25 mouse cellular contexts compared by ENCODE assay signal in the genomic region with DNA sequence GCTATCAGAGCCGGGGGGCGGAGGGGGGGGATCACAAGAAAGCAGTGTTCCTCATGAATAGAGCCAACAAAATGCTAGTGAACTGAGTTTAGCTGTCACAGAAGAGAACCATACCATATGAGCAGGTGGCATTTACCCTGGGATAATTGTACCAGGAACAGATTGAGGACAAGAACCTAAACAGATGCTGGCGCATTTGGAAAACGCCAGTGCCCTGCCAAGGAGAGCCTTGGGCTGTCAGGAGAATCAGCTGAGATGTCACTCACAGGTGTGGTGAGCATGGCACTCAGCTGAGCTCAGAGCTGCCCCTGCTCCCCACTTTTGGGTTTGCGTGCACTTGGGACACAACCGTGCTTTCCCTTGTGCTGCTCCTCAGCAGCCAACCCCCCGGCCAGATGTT. TPM values are rescaled to one million over a fixed set of nuclear protein-coding genes. Genes with fewer than 3 reads are reported as not detected.
DNase-seq lines count a peak whose midpoint lies in the region; ATAC-seq and TF ChIP-seq lines count a peak whose summit lies in the region.
"Had no signal": no experiment of that assay in that cellular context is flagged by ENCODE, and none has a peak within 500 bp of the region (broad histone marks: within the 10 kb centered on the region; RNA-seq: fewer than 3 reads in every experiment).

No protein-coding gene starts in this region.

- H3K36me3 ChIP-seq in forebrain, embryonic 14.5 days (ENCODE audit: control insufficient read depth, insufficient read depth, low read length): peaks cover 3% of the 10 kb centered on the region; the same call in 1 of the 2 replicates
- H3K36me3 ChIP-seq in forebrain, embryonic 12.5 days (replicated peaks): peaks cover 7% of the 10 kb centered on the region
- H3K36me3 ChIP-seq in neural tube, embryonic 15.5 days: peaks cover 13% of the 10 kb centered on the region; the same call in 1 of the 2 replicates
- H3K36me3 ChIP-seq: intestine, embryonic 15.5 days had no signal

- peak; percentile 67 for ATAC-seq in forebrain, embryonic 14.5 days
- no peak for ATAC-seq in forebrain, embryonic 12.5 days (ENCODE audit: low FRiP score)
- ATAC-seq in neural tube, embryonic 15.5 days (ENCODE audit: low FRiP score): no peak
- ATAC-seq: intestine, embryonic 15.5 days; liver, postnatal 0 days; lung, postnatal 0 days; Patski had no signal

- TF ChIP-seq POLR2A in brain, embryonic 14.5 days (IDR thresholded peaks at IDR 0.05; ENCODE audit: borderline replicate concordance, extremely low read depth, insufficient read depth, insufficient read length, poor library complexity, severe bottlenecking): no peak

- no peak overlapping the region for H3K4me3 ChIP-seq in forebrain, embryonic 14.5 days (ENCODE audit: low read depth, low read length)
- no peak overlapping the region for H3K4me3 ChIP-seq in forebrain, embryonic 12.5 days (replicated peaks)
- H3K4me3 ChIP-seq in neural tube, embryonic 15.5 days (replicated peaks): no peak overlapping the region
- H3K4me3 ChIP-seq: embryonic facial prominence, embryonic 15.5 days; heart, adult 2 months; heart, embryonic 13.5 days; intestine, embryonic 15.5 days; limb, embryonic 12.5 days; midbrain, embryonic 12.5 days; neural tube, embryonic 13.5 days had no signal

- DNase-seq in forebrain, embryonic 14.5 days (ENCODE audit: low spot score): peak; percentile 46
- peak; percentile 50 for DNase-seq in left cerebral cortex, postnatal 4 days
- no peak for DNase-seq in left cerebral cortex, adult 18-20 months (ENCODE audit: low spot score in 2 of 2)
- DNase-seq in brain, embryonic 14.5 days (ENCODE audit: low read depth): peak; percentile 67
- DNase-seq in cerebellum, adult 9-11 months: peak; percentile 55
- DNase-seq in Muller cell, postnatal 12 days (ENCODE audit: inconsistent ontology term): no peak
- DNase-seq: adrenal gland, postnatal 36 days; gastrocnemius, postnatal 14 days; heart, adult 2 months; heart, postnatal 14 days; kidney, adult 8-10 months; kidney, postnatal 10 days; liver, postnatal 0 days had no signal

- no peak overlapping the region for H3K4me2 ChIP-seq in forebrain, embryonic 14.5 days (ENCODE audit: low read length)
- no peak overlapping the region for H3K4me2 ChIP-seq in forebrain, embryonic 12.5 days
- H3K4me2 ChIP-seq in neural tube, embryonic 15.5 days: no peak overlapping the region
- H3K4me2 ChIP-seq: embryonic facial prominence, embryonic 15.5 days; heart, embryonic 13.5 days; hindbrain, embryonic 14.5 days; intestine, embryonic 15.5 days; limb, embryonic 12.5 days; liver, embryonic 11.5 days; midbrain, embryonic 12.5 days; neural tube, embryonic 13.5 days had no signal

- H3K9me3 ChIP-seq in forebrain, embryonic 14.5 days (replicated peaks; ENCODE audit: control insufficient read depth, low read length): no peaks in the 10 kb centered on the region
- no peaks in the 10 kb centered on the region for H3K9me3 ChIP-seq in forebrain, embryonic 12.5 days
- H3K9me3 ChIP-seq in neural tube, embryonic 15.5 days (replicated peaks): no peaks in the 10 kb centered on the region
- H3K9me3 ChIP-seq: embryonic facial prominence, embryonic 15.5 days; heart, embryonic 13.5 days; intestine, embryonic 15.5 days; limb, embryonic 12.5 days; midbrain, embryonic 12.5 days; neural tube, embryonic 13.5 days had no signal

- 80% methylated on average over 7 of the region's 7 CpGs for WGBS in forebrain, embryonic 14.5 days
- 92% methylated on average over 7 of the region's 7 CpGs for WGBS in forebrain, embryonic 12.5 days
- 91% methylated on average over 7 of the region's 7 CpGs for WGBS in neural tube, embryonic 15.5 days

- H3K27me3 ChIP-seq in forebrain, embryonic 14.5 days (replicated peaks; ENCODE audit: control insufficient read depth, insufficient read depth, low read length): no peaks in the 10 kb centered on the region
- H3K27me3 ChIP-seq in forebrain, embryonic 12.5 days: no peaks in the 10 kb centered on the region
- H3K27me3 ChIP-seq in neural tube, embryonic 15.5 days (replicated peaks): no peaks in the 10 kb centered on the region
- H3K27me3 ChIP-seq: embryonic facial prominence, embryonic 15.5 days; heart, embryonic 13.5 days; intestine, embryonic 15.5 days; limb, embryonic 12.5 days; midbrain, embryonic 12.5 days; neural tube, embryonic 13.5 days; Patski had no signal

- H3K4me1 ChIP-seq in forebrain, embryonic 14.5 days (ENCODE audit: control insufficient read depth, insufficient read depth, low read length): no peaks in the 10 kb centered on the region
- no peaks in the 10 kb centered on the region for H3K4me1 ChIP-seq in forebrain, embryonic 12.5 days
- no peaks in the 10 kb centered on the region for H3K4me1 ChIP-seq in neural tube, embryonic 15.5 days
- H3K4me1 ChIP-seq: embryonic facial prominence, embryonic 15.5 days; heart, embryonic 13.5 days; intestine, embryonic 15.5 days; limb, embryonic 12.5 days; midbrain, embryonic 12.5 days; neural tube, embryonic 13.5 days had no signal

- intact Hi-C loops in left cerebral cortex, postnatal 4 days (cut with DNase I): no loop called here

- TF ChIP-seq CTCF in brain, embryonic 14.5 days (IDR thresholded peaks at IDR 0.05; ENCODE audit: borderline replicate concordance, extremely low read depth, insufficient read depth, insufficient read length): no peak

- H3K9ac ChIP-seq in forebrain, embryonic 14.5 days (ENCODE audit: low read length): no peak overlapping the region
- no peak overlapping the region for H3K9ac ChIP-seq in forebrain, embryonic 12.5 days
- no peak overlapping the region for H3K9ac ChIP-seq in neural tube, embryonic 15.5 days (replicated peaks)
- H3K9ac ChIP-seq: embryonic facial prominence, embryonic 15.5 days; heart, embryonic 13.5 days; hindbrain, embryonic 14.5 days; intestine, embryonic 15.5 days; limb, embryonic 12.5 days; liver, postnatal 0 days; midbrain, embryonic 12.5 days; neural tube, embryonic 13.5 days had no signal

- no peak overlapping the region for H3K27ac ChIP-seq in forebrain, embryonic 14.5 days (ENCODE audit: low read depth, low read length)
- no peak overlapping the region for H3K27ac ChIP-seq in forebrain, embryonic 12.5 days
- no peak overlapping the region for H3K27ac ChIP-seq in neural tube, embryonic 15.5 days (replicated peaks)
- H3K27ac ChIP-seq: embryonic facial prominence, embryonic 15.5 days; heart, adult 2 months; heart, embryonic 13.5 days; hindbrain, embryonic 14.5 days; intestine, embryonic 15.5 days; limb, embryonic 12.5 days; midbrain, embryonic 12.5 days; neural tube, embryonic 13.5 days had no signal

RNA-seq across cellular contexts. Expression of a gene that starts 41.5 kb away (rescaled TPM):
- 4.6 and 5.5 TPM in 2 replicates for polyA plus RNA-seq in forebrain, embryonic 14.5 days (2014; fragmentation: Nextera tagmentation; extraction: Ambion mirVana)
- 6.9 and 7.9 TPM in 2 replicates for polyA plus RNA-seq in forebrain, embryonic 12.5 days (2016; fragmentation: Nextera tagmentation; extraction: Ambion mirVana)
- total RNA-seq in left cerebral cortex, postnatal 4 days (2021): 1 to 10 TPM; 7.2 to 7.6 TPM
- 1 to 10 TPM; 5.5 to 7.0 TPM for total RNA-seq in left cerebral cortex, adult 18-20 months (2021)
- polyA plus RNA-seq in brain, embryonic 14.5 days (2012; rRNA removed): 8.5 and 9.2 TPM in 2 replicates
- polyA plus RNA-seq in neural tube, embryonic 15.5 days (2015; fragmentation: Nextera tagmentation; extraction: Ambion mirVana): 6.5 and 7.7 TPM in 2 replicates

Comparison
In these comparisons a context has a peak if more than half of its experiments do, and no peak if none do; other contexts are left out.
1. DNase-seq: peak in forebrain, embryonic 14.5 days (single experiment), left cerebral cortex, postnatal 4 days (single experiment), brain, embryonic 14.5 days (single experiment) and cerebellum, adult 9-11 months (single experiment); none in left cerebral cortex, adult 18-20 months (0 of 2) and Muller cell, postnatal 12 days (single experiment).